Mouse (Mus musculus): ENCODE results near the gene Daxx.
A peak's percentile ranks its signal among the peaks of the same experiment; 100 is the strongest.
"Not testable (repeated sequence)": the region's sequence is repeated elsewhere in the genome, so short reads cannot be mapped to it uniquely, and the experiment has no call there.

Gene Daxx

DNA sequence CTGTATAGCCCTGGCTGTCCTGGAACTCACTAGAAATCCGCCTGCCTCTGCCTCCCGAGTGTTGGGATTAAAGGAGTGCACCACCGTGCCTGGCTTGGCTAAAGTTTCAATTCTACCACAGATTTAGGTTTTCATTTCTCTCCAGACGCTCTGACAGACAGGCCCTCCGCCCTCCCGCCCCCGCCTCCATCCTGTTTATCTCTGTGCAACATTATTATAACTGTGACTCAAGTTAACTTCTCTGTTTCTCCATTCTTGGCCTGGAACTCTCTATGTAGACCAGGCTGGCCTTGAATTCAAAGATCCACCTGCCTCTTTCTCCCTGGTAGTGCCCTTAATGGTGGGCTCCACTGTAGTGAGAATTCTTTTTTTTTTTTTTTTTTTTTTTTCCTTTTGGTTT, 6.7 kb upstream of the Daxx start:
- no peak for DNase-seq (ENCODE audit: low read depth in 2 of 2, low spot score in 2 of 2)

DNA sequence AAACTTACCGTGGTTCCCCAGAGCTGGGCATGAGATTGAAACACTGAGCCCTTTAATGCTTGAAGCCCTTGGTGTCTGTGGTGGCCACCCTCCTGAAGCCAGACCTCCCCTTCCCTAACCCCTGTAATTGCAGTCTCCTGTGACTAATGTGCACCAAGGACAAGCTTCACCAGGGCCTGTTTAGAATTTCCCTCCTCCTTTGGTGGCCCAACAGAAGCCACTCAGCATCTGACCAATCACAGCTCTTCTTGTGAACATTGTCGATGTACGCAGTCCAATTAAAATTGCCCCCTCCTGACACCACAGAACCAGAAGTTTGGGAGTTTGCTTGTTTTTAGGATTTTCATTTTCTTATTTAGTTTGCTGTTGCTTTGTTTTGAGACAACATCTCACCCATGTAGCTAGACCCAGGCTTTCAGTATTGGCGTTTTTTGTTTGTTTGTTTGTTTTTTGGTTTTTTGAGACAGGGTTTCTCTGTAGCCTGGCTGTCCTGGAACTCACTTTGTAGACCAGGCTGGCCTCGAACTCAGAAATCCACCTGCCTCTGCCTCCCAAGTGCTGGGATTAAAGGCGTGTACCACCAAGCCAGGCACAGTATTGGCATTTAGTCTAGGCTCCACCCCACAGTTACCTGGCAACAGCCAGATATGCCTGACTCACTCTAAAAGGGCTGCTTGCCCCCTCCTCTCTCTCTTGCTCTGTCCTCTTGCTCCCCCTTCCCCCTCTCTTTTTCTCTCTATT, 5.1 kb upstream of the Daxx start:
- not testable (repeated sequence) for DNase-seq (ENCODE audit: low read depth in 2 of 2, low spot score in 2 of 2)

DNA sequence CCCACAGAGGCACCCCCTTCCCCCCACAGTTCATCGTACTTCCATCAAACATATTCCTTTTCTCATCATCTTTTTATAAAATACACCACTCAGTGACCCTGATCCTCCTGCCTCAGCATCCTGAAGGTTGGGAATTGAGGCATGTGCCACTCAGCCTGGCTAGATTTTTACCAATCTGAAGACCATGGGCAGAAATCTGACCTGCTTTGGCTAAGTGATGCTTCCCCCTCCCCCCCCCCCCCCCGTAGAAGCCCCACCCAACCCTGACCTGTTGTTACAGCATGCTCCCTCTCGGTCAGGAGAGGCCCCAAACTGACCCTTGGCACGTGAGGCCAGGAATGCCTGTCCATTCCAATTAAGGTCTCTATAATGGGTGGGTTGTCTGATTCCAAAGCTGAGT, 4.4 kb upstream of the Daxx start, which contains the start of gene Platr17:
Platr17 (plus strand) TSS at position 301 of the 400 bp plus-strand sequence.
- not testable (repeated sequence) for DNase-seq (ENCODE audit: low read depth in 2 of 2, low spot score in 2 of 2)

DNA sequence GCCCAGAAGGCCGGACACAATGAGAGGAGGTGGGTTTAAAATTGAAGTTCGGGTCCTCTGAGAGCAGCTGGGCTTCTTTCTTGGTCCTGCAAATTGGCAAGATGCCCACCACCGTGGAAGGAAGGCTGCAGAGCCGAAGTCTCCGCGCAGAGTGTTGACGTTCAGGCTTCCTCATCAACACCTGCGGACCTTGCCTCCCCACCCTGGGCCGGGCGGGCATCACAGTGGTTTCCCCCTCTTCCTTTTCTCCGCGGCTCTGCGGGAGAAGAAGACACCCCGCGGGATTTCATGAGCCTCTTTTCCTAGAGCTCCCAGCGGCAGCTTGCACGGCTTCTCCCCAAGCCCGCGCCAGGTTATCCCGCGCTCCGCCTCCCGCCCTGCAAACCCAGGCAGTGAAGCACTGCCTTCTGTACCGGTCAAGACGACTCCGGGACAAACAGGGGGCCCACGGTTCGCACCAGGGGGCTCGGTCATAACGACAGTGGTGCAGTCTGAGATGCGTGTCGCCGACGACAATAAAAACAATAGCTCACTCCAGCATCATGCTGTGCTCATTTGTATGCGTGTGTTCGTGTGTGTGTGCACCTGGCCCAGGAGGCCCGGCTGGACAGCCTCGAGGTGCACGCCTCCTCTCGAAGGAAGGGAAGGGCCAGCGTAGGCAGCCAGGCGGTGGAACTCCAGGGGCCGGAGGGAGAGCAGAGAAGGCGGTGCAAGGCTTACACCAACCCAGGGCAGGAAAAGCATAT, 710 bp upstream of the Daxx start:
- DNase-seq (ENCODE audit: low read depth in 2 of 2, low spot score in 2 of 2), result no peak

DNA sequence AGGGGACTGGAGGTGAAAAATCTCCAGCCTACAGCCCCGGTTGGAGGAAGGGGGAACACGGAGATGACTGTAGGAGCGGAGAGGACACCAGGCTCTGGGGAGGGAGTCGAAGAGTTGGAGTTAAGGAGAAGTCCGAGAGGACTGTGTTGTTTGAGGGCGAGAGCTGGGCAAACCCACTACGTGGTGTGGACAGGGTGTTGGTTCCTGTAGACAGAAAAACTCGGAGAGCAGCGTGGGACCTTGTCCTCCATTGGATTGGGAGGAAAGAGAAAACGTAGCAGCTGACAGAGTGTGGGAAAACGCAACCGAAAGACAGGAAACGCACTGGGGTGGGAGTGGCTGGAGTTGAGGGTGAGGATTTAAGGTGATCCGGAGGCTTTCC, 646 bp downstream of the Daxx start:
- peak in 1 of 2 experiments; percentile 30 for DNase-seq (ENCODE audit: low read depth in 2 of 2, low spot score in 2 of 2)

DNA sequence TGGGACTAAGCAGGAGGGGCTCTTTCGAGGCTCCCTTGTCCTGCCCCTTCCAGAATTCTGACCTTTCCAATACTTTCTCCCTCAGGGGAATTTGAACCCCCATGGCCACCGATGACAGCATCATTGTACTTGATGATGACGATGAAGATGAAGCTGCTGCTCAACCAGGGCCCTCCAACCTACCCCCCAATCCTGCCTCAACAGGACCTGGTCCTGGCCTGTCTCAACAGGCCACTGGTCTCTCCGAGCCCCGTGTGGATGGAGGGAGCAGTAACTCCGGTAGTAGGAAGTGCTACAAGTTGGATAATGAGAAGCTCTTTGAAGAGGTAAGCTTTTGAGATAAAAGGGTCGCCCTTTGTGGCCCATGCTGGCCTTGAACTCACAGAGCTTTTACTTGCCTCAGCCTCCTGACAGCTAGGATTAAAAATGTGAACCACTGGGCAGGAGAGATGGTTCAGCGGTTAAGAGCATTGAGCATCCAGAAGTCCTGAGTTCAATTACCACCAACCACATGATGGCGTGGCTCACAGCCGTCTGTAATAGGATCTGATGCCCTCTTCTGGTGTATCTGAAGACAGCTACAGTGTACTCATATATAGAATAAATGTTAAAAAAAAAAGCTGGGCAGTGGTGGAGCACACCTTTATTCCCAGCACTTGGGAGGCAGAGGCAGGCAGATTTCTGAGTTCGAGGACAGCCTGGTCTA, 1.3 kb downstream of the Daxx start:
- no peak for DNase-seq (ENCODE audit: low read depth in 2 of 2, low spot score in 2 of 2)

DNA sequence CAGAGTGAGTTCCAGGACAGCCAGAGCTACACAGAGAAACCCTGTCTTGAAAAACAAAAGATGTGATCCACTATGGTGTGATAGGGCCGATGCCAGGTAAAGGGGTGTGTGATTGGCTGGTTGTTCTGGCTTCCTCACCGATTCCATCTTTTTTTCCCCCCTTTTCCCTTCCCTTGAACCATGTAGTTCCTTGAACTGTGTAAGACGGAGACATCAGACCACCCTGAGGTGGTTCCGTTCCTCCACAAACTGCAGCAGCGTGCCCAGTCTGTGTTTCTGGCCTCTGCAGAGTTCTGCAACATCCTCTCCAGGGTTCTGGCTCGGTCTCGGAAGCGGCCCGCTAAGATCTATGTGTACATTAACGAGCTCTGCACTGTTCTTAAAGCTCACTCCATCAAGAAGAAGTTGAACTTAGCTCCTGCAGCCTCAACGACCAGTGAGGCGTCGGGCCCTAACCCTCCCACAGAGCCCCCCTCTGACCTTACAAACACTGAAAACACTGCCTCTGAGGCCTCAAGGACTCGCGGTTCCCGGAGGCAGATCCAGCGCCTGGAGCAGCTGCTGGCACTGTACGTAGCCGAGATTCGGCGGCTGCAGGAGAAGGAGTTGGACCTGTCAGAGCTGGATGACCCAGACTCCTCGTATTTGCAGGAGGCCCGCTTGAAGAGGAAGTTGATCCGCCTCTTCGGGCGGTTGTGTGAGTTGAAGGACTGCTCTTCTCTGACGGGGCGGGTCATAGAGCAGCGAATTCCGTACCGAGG, 2.0 kb downstream of the Daxx start:
- no peak for DNase-seq (ENCODE audit: low read depth in 2 of 2, low spot score in 2 of 2)

DNA sequence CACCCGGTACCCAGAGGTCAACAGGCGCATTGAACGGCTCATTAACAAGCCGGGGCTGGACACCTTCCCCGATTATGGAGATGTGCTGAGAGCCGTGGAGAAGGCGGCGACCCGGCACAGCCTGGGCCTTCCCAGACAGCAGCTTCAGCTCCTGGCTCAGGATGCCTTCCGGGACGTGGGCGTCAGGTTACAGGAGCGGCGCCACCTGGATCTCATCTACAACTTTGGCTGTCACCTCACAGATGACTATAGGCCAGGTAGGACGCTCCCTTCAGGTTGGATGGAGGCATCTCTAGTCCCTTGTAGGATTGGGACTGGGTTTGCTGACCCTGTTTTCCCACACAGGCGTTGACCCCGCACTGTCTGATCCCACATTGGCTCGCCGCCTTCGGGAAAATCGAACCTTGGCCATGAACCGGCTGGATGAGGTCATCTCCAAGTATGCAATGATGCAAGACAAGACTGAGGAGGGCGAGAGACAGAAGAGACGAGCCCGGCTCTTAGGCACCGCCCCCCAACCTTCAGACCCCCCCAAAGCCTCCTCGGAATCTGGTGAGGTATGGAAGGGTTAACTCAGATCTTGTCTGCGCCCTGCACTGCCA, 2.7 kb downstream of the Daxx start:
- no peak for DNase-seq (ENCODE audit: low read depth in 2 of 2, low spot score in 2 of 2)

DNA sequence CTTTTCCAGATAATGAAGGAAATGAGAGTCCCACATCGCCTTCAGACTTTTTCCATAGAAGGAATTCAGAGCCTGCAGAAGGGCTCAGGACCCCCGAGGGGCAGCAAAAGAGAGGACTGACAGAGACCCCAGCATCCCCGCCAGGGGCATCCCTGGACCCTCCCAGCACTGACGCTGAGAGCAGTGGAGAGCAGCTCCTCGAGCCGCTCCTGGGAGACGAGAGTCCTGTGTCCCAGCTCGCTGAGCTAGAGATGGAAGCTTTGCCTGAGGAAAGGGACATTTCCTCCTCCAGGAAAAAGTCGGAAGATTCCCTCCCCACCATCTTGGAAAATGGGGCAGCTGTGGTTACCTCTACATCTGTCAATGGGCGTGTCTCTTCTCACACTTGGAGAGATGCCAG, 4.0 kb downstream of the Daxx start:
- no peak for DNase-seq (ENCODE audit: low read depth in 2 of 2, low spot score in 2 of 2)

DNA sequence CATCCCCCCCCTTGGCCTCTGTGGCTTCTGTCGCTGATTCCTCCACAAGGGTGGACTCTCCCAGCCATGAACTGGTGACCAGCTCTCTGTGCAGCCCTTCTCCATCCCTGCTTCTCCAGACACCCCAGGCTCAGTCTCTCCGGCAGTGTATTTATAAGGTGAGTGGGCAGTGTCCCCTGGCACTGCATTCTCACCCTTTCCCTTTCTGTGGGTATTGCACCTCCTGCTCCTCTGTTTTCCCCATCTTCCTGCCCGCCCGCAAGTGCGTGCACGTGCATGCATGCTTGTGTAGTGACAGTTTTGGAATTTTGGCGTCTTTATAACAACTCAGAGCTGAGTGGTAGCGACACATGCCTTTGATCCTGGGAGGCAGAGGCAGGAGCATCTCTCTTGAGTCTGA, 4.7 kb downstream of the Daxx start:
- DNase-seq (ENCODE audit: low read depth in 2 of 2, low spot score in 2 of 2), result no peak

DNA sequence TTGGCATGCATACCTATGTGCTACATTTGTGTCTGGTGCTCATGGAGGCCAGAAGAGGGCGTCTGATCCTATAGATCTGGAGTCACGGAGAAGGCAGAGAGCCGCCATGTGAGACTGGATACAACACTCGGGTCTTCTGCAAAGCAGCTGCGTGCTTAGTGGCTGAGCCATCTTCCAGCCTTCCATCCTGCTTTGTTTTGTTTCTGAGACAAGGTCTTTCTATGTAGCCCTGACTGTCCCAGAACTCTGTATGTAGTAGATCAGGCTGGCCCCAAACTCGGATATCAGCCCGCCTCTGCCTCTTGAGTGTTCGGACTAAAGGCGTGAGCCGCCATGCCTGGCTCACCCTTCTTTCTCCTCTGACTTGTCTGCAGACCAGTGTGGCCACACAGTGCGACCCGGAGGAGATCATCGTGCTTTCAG, 5.8 kb downstream of the Daxx start:
- DNase-seq (ENCODE audit: low read depth in 2 of 2, low spot score in 2 of 2), result no peak

DNA sequence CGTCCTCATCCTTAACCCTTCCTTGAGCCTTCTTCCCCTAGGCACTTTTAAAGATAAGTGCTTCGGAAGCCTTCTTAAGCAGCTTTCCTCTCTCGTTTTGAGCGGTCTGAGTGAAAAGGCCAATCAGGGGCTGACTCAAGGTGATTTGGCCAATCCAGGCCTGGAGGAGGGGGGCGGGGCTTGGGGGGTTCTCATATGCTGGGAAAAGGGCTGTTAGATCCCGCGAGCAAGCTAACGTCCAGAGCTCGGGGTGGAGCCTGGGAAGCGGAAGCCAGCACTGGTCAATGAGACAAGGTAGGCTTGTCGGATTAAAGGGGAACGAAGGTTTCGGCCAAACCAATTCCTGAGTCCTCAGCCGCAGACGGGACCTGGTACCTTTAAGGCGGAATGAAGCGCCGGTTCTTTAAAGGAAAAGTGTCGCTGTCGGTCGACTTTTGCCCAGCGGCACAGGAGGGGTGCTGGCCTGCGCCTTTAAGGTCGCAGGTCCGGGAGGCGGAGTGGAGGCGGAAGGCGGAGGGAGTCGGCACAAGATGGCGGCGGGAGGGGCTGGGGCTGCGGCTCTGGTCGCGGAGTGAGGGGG, 6.5 kb downstream of the Daxx start, which contains the start of the genes Tapbp and Zbtb22:
Tapbp (plus strand) TSS at position 229 of the 580 bp plus-strand sequence.
Zbtb22 (plus strand) TSS at position 234 of the 580 bp plus-strand sequence.
- peak; percentile 84 to 93 for DNase-seq (ENCODE audit: low read depth in 2 of 2, low spot score in 2 of 2)

DNA sequence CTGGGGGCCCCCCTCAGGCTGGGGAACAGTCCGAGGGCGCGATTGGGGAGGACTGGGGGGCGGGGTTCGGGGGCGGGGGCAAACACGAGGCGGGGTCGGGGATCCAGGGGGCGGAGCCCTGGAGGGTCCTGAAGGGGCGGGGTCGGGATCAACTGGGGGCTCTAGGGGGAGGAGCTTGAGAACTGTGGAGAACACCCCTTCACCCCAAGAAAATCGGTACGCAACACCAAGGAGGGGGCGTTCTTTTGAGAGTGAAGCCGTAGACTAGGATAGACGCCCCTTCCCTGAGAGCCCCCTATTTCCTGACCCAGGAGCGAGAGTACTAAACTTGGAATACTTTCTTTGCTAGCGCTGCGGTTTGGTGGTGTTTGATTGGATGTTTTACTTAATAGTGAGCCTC, 7.1 kb downstream of the Daxx start:
- no peak for DNase-seq (ENCODE audit: low read depth in 2 of 2, low spot score in 2 of 2)

DNA sequence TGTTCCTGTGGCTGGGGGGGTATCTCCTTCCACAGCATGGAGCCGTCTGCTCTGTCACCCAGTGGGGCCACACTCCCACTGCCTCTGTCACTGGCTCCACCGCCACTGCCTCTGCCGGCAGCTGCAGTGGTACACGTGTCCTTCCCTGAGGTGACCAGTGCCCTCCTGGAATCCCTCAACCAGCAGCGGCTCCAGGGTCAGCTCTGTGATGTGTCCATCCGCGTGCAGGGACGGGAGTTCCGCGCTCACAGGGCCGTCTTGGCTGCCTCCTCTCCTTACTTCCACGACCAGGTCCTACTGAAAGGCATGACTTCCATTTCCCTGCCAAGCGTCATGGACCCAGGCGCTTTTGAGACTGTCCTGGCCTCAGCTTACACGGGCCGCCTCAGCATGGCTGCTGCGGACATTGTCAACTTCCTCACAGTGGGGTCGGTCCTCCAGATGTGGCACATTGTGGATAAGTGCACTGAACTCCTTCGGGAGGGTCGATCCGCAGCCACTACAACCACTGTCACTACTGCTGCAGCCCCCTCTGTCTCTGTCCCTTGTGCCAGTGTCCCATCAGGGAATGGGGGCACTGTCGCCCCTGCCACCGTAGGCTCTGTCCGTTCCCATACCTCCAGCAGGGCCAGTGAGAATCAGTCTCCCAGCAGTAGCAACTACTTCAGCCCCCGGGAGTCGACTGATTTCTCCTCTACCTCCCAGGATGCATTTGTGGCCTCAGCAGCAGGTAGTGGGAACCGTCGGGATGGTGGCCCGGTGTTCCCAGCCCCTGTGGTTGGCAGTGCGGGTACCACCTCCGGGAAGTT, 7.8 kb downstream of the Daxx start:
- DNase-seq (ENCODE audit: low read depth in 2 of 2, low spot score in 2 of 2), result no peak

DNA sequence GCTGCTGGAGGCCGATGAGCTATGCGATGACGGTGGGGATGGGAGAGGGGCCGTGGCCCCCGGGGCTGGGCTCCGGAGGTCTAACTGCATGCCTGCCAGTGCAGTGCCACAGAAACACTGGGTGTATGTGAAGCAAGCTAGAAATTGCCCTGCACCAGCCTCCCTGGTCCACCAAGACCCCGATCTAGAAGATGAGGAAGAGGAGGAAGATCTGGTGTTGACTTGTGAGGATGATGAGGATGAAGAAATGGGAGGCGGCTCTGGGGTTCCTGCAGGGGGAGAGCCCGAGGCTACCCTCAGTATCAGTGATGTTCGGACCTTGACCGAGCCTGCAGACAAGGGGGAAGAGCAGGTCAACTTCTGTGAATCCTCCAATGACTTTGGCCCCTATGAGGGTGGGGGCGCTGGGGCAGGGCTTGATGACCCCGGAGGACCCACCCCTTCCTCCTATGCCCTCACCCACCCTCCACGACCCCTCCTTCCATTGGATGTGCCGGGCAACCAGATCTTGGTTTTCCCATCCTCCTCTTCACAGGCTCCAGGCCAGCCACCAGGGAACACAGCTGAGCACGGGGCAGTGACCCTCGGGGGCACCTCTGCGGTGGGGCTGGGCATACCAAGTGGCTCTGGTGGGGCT, 8.6 kb downstream of the Daxx start:
- no peak for DNase-seq (ENCODE audit: low read depth in 2 of 2, low spot score in 2 of 2)

DNA sequence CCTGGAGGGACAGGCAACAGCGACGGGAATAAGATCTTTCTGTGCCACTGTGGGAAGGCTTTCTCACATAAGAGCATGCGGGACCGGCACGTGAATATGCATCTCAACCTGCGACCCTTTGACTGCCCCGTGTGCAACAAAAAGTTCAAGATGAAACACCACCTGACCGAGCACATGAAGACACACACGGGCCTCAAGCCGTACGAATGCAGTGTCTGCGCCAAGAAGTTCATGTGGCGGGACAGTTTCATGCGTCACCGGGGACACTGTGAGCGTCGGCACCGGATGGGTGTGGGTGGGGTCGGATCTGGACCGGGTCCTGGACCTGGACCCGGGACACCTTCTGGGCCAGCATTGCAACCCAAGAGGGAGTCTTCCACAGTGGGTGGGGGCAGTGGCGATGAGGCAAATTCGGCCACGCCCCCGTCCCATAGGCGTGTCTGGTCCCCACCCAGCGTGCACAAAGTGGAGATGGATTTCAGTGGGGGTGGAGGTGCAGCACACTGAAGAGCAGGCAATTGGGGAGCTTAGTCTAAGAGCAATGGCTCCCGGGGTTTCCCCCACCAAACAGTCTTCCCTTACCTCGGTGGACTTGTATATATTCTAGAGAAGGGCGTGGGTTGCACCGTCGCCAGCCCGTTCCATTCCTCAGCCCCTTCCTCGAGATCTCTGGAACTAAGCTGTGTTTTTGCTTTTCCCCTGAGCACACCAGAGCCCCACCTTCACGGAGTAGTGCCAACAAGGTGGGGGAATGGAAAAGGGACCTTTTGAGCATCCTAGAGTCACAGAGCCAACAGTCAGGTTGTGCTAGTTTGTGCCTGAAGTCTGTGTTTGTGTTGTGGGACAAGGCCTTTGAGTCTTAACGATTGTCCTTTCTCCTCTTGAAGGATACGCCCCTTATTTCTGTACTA, 9.3 kb downstream of the Daxx start:
- no peak for DNase-seq (ENCODE audit: low read depth in 2 of 2, low spot score in 2 of 2)

DNA sequence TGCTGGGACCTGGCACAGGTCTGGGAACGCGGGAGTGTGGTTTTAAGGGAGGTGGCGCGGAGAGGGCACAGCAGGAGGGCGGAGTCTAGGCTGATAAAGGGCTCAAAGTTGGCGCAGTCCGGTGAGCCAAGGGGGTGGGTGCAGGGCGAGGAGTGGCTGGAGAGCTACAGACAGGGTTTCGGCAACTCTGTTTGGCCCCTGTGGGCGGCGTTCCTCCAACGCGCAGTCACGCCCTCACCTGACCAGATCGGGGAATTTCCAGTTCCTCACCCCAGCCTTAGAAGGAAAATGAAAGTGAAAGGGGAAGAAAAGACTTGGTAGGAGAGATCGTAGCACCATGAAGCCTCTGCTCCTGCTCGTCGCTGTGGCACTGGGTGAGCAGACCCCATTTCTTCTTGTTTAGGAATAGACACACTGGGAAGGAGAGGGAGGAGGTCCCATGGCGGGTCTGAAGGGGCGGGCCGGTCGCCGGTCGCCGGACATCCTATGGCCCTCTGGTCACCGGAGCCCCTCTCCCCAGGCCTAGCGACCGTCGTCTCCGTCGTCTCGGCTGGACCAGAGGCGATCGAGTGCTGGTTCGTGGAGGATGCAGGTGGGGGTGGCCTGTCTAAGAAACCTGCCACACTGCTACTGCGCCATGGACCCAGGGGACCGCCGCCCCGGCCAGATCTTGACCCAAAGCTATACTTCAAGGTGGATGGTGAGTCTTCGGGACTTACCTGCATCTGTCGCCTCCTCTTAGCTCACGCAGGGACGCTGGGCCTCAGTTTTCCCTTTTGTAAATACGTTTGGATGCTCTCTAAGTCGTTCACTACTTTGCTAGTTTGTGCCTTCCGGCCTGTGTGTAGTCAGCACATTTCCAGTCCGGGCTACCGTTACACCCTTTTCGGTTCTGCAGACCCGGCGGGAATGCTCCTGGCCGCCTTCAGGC, 10.4 kb downstream of the Daxx start:
- DNase-seq (ENCODE audit: low read depth in 2 of 2, low spot score in 2 of 2), result peak; percentile 69 to 77

Measured in CD8-positive naive resting alpha-beta T cell, adult 2 months (primary cell).